Mouse (Mus musculus): Measurements from ENCODE around the gene Ntf3. TPM values are rescaled to one million over a fixed set of nuclear protein-coding genes. Genes with fewer than 3 reads are reported as not detected.

The Ntf3 gene
- polyA plus RNA-seq, 1 experiment from 2014 or later: 0.49 TPM

- TF ChIP-seq CTCF (IDR thresholded peaks at IDR 0.05; ENCODE audit: low read depth) (no peak), EP300 (IDR thresholded peaks at IDR 0.05; ENCODE audit: low read depth) (no peak)
- no peak for ATAC-seq
- no peak for DNase-seq
- Histone ChIP-seq H3K27me3 (ENCODE audit: insufficient read depth, low read length) (peaks cover 52% of the 10 kb centered on the region), H3K4me2 (ENCODE audit: low read depth, low read length) (peak overlapping the region; percentile 35), H3K4me1 (ENCODE audit: insufficient read depth) (no peaks in the 10 kb centered on the region), H3K4me3 (ENCODE audit: low read depth, low read length) (no peak overlapping the region), H3K27ac (ENCODE audit: low read depth) (no peak overlapping the region), H3K9ac (replicated peaks) (no peak overlapping the region), H3K9me3 (ENCODE audit: low read length) (no peaks in the 10 kb centered on the region), H3K36me3 (replicated peaks; ENCODE audit: insufficient read depth, low read length) (no peaks in the 10 kb centered on the region)
- 7% methylated on average over 9 of the region's 10 CpGs for WGBS (ENCODE audit: insufficient replicate concordance)
Measured at GRCm38 (mm10) chr6:126162351-126162758, 4.4 kb downstream of the Ntf3 start.

DNA sequence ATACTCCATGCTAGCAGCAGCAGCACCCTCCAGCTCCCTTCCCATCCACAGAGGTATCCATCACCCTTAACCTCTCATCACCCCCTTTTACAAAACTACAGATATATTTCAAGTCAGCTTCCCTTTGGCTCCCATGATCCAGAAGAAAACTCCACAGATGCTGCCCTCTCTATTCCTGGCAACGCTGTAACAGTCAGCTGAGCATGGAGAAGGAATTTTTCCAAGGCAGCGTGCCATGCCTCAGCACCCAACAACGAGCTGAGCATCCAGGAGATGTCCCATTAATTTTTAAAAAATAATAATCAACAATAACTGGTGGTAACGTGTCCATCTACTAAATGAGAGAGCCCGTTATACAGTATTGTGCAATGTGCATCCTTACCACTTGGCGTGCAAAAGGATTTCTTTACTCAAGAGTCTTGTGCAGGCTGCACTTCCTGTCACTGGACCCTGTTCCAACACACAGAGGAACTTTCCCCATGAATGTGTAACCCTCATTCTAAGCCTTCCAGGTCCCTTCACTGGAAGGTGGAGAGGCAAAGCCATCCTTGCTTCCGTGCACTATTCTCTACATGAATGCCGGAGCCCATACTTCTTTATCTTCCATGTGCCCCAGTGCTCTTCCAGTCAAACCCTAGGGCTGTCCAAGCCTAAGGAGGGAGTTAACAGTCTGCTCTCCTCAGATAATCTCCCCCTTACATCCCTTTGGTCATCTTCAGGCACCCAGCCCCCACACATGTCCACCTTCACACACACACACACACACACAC, 5.0 kb downstream of the Ntf3 start:
- DNase-seq (no peak), ATAC-seq (no peak)
- no peak overlapping the region for H3K9ac ChIP-seq (replicated peaks)
- H3K9me3 ChIP-seq (ENCODE audit: low read length): no peaks in the 10 kb centered on the region
- TF ChIP-seq EP300 (IDR thresholded peaks at IDR 0.05; ENCODE audit: low read depth) (no peak), CTCF (IDR thresholded peaks at IDR 0.05; ENCODE audit: low read depth) (no peak)
- no peak overlapping the region for H3K4me2 ChIP-seq (ENCODE audit: low read depth, low read length)
- H3K27ac ChIP-seq (ENCODE audit: low read depth): no peak overlapping the region
- H3K4me1 ChIP-seq (ENCODE audit: insufficient read depth): no peaks in the 10 kb centered on the region
- no peak overlapping the region for H3K4me3 ChIP-seq (ENCODE audit: low read depth, low read length)
- WGBS (ENCODE audit: insufficient replicate concordance): 48% methylated on average over 8 of the region's 8 CpGs
- H3K27me3 ChIP-seq (ENCODE audit: insufficient read depth, low read length): peaks cover 46% of the 10 kb centered on the region
- no peaks in the 10 kb centered on the region for H3K36me3 ChIP-seq (replicated peaks; ENCODE audit: insufficient read depth, low read length)

DNA sequence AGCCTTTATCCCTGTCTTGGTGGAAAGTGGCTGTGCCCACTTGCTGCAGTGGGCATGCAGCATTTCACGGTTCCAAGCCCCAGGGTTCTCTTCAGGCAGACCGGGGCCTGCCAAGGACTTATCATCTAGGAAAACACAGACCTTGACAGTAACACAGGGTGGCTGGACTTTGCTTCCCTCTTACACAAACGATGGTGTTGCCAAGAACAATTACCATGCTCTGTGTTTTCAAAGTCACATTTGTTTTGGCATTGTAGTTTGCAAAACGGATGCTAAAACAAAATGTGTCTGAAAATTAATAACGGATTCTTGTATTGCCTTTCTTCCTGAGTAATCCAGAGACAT, 6.7 kb downstream of the Ntf3 start:
- H3K4me3 ChIP-seq (ENCODE audit: low read depth, low read length): no peak overlapping the region
- H3K4me1 ChIP-seq (ENCODE audit: insufficient read depth): no peaks in the 10 kb centered on the region
- no peak for ATAC-seq
- H3K4me2 ChIP-seq (ENCODE audit: low read depth, low read length): no peak overlapping the region
- H3K27me3 ChIP-seq (ENCODE audit: insufficient read depth, low read length): peaks cover 30% of the 10 kb centered on the region
- no peak for DNase-seq
- no peak overlapping the region for H3K27ac ChIP-seq (ENCODE audit: low read depth)
- H3K9me3 ChIP-seq (ENCODE audit: low read length): no peaks in the 10 kb centered on the region
- WGBS (ENCODE audit: insufficient replicate concordance): 45% methylated on average over 5 of the region's 5 CpGs
- H3K9ac ChIP-seq (replicated peaks): no peak overlapping the region
- no peaks in the 10 kb centered on the region for H3K36me3 ChIP-seq (replicated peaks; ENCODE audit: insufficient read depth, low read length)
- no peak for TF ChIP-seq CTCF (IDR thresholded peaks at IDR 0.05; ENCODE audit: low read depth)
- no peak for TF ChIP-seq EP300 (IDR thresholded peaks at IDR 0.05; ENCODE audit: low read depth)

- Histone ChIP-seq H3K36me3 (replicated peaks; ENCODE audit: insufficient read depth, low read length) (no peaks in the 10 kb centered on the region), H3K27me3 (ENCODE audit: insufficient read depth, low read length) (peaks cover 25% of the 10 kb centered on the region), H3K27ac (ENCODE audit: low read depth) (no peak overlapping the region), H3K4me2 (ENCODE audit: low read depth, low read length) (no peak overlapping the region), H3K4me3 (ENCODE audit: low read depth, low read length) (no peak overlapping the region), H3K4me1 (ENCODE audit: insufficient read depth) (no peaks in the 10 kb centered on the region), H3K9ac (replicated peaks) (no peak overlapping the region), H3K9me3 (ENCODE audit: low read length) (no peaks in the 10 kb centered on the region)
- no peak for DNase-seq
- WGBS (ENCODE audit: insufficient replicate concordance): 79% methylated on average over 13 of the region's 13 CpGs
- TF ChIP-seq CTCF (IDR thresholded peaks at IDR 0.05; ENCODE audit: low read depth) (no peak), EP300 (IDR thresholded peaks at IDR 0.05; ENCODE audit: low read depth) (no peak)
- ATAC-seq: no peak
Measured at GRCm38 (mm10) chr6:126159279-126160066, 7.2 kb downstream of the Ntf3 start.

- ATAC-seq (no peak), DNase-seq (no peak)
- WGBS (ENCODE audit: insufficient replicate concordance): 89% methylated on average over 2 of the region's 2 CpGs
- TF ChIP-seq CTCF (IDR thresholded peaks at IDR 0.05; ENCODE audit: low read depth) (no peak), EP300 (IDR thresholded peaks at IDR 0.05; ENCODE audit: low read depth) (no peak)
- Histone ChIP-seq H3K27ac (ENCODE audit: low read depth) (no peak overlapping the region), H3K9ac (replicated peaks) (no peak overlapping the region), H3K9me3 (ENCODE audit: low read length) (no peaks in the 10 kb centered on the region), H3K36me3 (replicated peaks; ENCODE audit: insufficient read depth, low read length) (no peaks in the 10 kb centered on the region), H3K4me1 (ENCODE audit: insufficient read depth) (no peaks in the 10 kb centered on the region), H3K27me3 (ENCODE audit: insufficient read depth, low read length) (no peaks in the 10 kb centered on the region), H3K4me2 (ENCODE audit: low read depth, low read length) (no peak overlapping the region), H3K4me3 (ENCODE audit: low read depth, low read length) (no peak overlapping the region)
Measured at GRCm38 (mm10) chr6:126155928-126156327, 10.8 kb downstream of the Ntf3 start.

- no peak overlapping the region for H3K27ac ChIP-seq (ENCODE audit: low read depth)
- peak; percentile 68 for TF ChIP-seq CTCF (IDR thresholded peaks at IDR 0.05; ENCODE audit: low read depth)
- no peak for TF ChIP-seq EP300 (IDR thresholded peaks at IDR 0.05; ENCODE audit: low read depth)
- no peaks in the 10 kb centered on the region for H3K36me3 ChIP-seq (replicated peaks; ENCODE audit: insufficient read depth, low read length)
- no peak overlapping the region for H3K4me2 ChIP-seq (ENCODE audit: low read depth, low read length)
- no peak for ATAC-seq
- no peaks in the 10 kb centered on the region for H3K9me3 ChIP-seq (ENCODE audit: low read length)
- H3K4me1 ChIP-seq (ENCODE audit: insufficient read depth): no peaks in the 10 kb centered on the region
- WGBS (ENCODE audit: insufficient replicate concordance): 33% methylated on average over 8 of the region's 8 CpGs
- no peak overlapping the region for H3K9ac ChIP-seq (replicated peaks)
- H3K4me3 ChIP-seq (ENCODE audit: low read depth, low read length): no peak overlapping the region
- H3K27me3 ChIP-seq (ENCODE audit: insufficient read depth, low read length): no peaks in the 10 kb centered on the region
- no peak for DNase-seq
Measured at GRCm38 (mm10) chr6:126154372-126154982, 12.2 kb downstream of the Ntf3 start.
